Mouse (Mus musculus): Measurements from ENCODE around the gene Mrnip.
A peak's percentile ranks its signal among the peaks of the same experiment; 100 is the strongest.

Mrnip gene

DNA sequence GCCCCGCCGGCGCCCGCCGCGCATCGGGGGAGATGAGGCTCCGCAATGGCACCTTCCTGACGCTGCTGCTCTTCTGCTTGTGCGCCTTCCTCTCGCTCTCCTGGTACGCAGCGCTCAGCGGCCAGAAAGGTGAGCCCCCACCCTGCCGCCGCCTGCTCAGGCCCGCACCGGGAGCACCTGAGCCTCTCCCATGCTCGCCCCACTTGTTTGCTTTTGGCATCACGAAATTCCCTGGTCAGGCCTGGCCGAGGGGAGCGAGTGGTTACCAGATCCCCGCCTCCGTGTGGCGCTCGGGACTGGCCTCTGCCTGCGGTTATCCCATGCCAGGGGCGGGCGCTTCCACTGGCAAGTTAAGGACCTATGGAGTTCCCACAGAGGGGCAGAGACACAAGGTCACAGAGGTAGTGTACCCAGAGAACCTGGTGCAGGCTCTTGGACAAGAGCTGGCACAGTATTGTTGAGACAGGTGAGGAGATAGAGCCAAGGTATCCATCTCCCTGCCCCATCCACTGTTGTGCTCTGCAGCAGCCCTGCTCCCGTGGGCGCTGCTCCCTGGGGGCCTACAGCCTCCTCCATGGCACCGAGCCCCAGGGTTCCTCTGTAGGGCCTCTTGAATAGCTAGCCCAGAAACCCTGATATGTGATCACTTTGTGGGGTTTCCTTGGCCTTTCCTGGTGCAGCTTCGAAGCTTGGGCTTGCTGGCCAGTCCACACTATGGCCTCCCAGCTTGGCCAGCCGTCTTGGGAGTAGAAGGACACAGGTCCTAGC is 51.6 kb downstream of the Mrnip start:
- DNase-seq (ENCODE audit: extremely low spot score) = peak; percentile 40

DNA sequence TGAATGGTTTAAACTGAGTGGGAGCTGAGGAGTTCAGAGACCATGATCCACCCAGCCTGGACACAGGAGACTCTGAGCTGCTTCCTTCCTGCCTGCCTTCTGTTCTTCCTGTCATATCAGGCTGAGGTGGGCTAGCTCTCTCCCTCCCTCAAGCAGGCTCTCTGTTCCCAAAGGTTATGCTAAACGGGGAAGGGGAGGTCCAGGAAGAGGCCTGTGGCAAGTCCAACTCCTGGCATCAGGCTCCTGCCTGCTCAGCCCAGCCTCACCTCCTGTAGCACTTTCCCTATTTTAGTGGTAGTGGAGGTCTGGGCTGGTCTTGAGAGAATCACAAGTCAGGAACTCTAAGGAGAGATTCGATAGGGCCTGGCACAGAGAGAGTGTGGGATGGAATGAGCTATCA is 52.2 kb downstream of the Mrnip start:
- no peak for DNase-seq (ENCODE audit: extremely low spot score)

DNA sequence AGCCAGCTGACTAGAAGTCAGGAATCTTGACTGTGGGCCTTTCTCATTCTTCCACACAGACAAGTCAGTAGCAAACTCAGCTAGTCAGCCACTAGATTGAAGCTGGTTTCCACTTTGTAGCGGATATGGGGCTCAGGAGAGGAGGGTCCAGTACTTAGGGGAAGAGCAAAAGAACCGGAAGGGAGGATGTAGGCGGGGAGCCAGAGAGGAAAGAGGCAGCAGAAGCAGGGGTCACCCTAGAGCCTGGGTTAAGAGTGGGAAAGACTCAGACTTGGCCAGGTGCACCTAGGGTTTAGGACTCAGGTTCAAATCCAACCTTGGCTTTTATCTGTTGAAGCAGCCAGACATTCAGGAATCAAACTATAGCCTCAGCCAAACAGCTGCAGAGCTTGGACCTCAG is 53.0 kb downstream of the Mrnip start:
- no peak for DNase-seq (ENCODE audit: extremely low spot score)

DNA sequence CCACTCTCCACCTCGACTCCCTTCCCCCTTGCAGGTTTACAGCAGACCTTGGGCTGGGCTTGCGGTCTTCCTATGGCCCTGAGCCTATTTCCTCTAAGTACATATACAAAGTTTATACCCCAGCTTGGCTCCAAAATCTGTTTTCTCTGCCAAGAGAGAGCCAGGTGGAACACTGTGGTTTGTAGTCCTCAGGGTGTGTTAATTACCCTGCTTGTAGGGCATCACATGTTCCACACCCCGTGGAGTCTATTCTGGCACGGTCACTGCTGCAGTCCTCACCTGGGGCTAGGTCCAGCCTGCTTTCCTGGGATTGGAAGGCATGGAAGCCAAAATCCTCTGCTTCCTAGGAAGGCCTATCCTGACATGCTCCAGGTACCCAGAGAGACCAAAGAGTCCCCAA is 53.5 kb downstream of the Mrnip start:
- DNase-seq (ENCODE audit: extremely low spot score) = no peak

DNA sequence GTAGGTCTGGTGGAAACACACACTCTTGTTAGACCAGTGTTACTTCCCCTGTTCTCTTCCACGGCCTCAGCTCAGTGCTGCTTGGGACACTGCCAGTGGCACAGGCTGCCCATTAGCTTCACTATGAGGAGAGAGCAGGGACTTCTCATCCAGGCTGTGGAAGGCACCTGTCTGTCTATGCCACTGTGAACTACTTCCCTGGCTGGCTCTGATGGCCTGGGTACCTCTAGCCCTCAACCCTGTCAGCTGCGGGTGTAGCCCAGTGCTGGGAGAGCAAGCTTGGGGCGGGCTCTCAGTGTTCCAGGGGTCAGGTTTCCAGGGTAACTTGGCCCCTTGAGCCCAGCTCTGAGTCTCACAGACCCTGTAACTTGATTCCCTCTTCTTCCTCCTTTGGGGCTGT is 54.5 kb downstream of the Mrnip start:
- DNase-seq (ENCODE audit: extremely low spot score) = peak; percentile 62

DNA sequence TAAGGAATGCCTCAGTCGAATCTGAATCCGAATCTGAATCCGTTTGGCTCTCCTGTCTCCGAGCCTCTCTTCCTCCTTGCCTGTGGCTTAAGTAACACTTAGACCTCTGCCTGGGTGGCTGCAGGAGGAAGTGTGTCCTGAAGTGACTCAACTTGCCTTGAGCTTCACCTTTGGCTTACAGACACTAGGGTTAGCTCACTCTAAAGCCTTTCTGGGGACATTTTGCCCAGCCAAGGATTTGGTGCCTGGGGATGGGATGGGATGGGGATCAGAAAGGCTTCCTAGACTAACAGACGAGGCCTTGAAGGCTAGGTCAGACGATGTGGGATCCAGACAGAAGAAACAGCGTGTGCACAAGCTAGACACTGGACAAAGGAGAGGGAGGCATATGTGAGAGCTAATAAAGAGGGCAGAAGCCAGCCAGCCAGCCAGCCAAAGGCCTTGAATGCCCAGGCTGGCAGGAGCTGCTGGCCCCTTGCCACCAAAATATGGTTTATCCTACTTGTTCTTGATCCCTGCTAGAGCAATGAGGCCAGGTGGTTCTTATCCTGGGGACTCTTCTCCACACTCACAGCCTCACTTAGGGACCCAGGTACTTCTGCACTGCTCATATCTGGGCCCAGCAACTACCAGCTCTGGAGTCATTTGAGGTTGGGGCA is 55.1 kb downstream of the Mrnip start:
- no peak for DNase-seq (ENCODE audit: extremely low spot score)

DNA sequence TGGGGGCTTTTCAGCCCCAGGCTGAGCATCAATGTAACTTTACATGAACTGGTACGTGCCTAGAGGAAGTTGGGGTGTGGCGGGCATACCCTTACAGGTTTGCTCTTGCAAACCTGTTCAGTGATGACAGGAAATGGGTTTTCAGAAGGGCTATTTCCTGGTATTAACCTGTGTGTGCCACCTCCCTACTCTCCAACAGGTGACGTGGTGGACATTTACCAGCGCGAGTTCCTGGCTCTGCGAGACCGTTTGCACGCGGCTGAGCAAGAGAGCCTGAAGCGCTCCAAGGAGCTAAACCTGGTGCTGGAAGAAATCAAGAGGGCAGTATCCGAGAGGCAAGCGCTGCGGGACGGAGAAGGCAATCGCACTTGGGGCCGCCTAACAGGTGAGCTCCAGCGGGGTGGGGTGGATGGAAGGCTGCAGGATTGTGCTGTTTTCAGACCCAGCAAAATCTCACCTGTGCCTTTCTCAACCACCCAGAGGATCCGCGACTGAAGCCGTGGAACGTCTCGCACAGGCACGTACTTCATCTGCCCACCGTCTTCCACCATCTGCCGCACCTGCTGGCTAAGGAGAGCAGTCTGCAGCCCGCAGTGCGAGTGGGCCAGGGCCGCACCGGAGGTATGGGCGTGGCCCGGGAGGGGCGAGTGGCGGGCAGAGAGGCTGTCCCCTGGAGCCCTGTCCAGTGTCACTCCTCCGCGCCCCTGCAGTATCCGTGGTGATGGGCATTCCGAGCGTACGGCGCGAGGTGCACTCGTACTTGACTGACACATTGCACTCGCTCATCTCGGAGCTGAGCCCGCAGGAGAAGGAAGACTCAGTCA is 56.4 kb downstream of the Mrnip start:
- DNase-seq (ENCODE audit: extremely low spot score) = no peak

DNA sequence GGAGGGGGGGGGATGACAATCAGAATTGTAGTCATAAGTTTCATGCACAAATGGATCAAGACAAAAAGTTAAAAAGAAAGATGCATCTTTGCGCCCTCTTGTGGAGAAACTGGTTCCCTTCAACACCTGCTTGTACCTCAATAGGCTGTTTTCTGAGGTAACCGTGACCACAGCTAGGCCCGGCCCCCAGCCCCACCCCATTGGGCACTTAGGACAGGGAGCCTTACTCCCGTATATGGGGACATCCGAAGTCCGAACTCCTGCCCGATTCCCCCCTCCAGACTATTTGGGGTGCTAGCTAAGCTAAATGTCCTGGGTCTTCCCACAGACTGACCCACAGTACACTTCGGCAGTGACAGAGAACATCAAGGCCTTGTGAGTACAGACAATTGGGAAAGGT is 57.2 kb downstream of the Mrnip start:
- peak; percentile 64 for DNase-seq (ENCODE audit: extremely low spot score)

DNA sequence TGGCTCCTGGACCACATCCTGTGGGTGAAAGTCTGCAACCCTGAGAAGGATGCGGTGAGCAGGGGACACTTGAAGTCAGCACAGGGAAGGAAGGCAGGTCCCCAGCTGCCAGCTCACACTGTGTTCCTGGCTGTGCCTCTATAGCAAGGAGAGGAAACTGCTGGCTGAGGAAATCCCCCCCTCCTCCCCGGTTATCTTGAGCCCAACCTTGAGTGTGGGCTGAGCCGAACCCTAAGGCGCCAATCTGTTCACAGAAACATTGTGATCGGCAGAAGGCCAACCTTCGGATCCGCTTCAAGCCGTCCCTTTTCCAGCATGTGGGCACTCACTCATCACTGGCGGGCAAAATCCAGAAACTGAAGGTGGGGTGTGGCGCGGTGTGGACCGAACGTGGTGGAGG is 58.8 kb downstream of the Mrnip start:
- no peak for DNase-seq (ENCODE audit: extremely low spot score)

DNA sequence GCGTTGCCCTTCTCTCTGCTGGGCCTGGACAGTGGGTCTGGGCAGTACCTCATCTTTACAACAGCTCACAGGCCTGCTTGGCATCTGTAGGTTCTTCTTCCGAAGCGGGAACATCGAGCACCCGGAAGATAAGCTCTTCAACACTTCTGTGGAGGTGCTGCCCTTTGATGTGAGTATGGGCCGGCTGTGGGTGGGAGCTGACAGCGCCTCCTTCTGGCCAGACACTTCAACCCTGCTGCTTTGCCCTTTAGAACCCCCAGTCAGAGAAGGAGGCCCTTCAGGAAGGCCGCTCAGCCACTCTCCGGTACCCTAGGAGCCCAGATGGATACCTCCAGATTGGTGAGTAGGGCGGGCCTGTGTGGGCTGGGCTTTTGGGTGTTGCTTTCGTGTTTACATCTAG is 59.7 kb downstream of the Mrnip start:
- no peak for DNase-seq (ENCODE audit: extremely low spot score)

DNA sequence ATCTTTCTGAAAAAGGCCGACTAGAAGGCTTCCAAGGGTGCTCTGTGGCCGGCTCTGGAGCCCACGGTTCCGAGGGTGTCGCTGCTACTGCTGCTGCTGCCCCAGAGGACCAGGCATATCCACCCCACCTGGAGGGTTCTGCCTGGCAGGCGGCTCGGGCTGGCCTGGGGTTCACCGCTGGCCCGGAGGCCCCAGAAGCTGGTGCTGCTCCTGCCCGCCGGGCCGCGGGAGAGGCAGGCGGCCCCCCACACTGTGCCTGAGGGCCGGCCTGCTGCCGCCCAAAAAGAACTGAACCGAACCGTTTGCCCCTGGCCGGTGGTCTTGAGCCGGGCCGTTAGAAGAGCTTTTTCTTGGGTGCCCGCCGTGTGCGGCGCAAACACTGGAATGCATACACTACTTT is 60.4 kb downstream of the Mrnip start:
- no peak for DNase-seq (ENCODE audit: extremely low spot score)

DNA sequence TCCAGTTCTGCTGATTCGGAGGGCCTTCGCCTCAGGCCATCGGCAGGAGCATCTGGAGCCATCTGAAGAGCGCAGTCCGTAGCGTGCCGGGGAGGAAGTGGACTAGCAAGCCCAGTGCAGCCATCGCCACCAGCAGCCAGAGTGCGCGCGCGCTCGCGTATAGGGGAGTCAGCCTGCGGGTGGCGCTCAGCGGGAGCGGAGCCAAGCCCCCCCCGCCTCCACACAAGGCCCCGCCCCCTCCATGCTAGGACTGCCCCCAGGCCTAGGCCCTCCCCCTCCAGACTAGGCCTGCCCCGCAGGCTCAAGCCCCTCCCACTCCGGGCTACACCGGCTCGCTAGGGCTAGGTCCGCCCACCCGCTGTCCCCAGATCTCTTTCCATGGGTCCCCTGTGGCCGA is 62.3 kb downstream of the Mrnip start:
- DNase-seq (ENCODE audit: extremely low spot score) = peak; percentile 91

DNA sequence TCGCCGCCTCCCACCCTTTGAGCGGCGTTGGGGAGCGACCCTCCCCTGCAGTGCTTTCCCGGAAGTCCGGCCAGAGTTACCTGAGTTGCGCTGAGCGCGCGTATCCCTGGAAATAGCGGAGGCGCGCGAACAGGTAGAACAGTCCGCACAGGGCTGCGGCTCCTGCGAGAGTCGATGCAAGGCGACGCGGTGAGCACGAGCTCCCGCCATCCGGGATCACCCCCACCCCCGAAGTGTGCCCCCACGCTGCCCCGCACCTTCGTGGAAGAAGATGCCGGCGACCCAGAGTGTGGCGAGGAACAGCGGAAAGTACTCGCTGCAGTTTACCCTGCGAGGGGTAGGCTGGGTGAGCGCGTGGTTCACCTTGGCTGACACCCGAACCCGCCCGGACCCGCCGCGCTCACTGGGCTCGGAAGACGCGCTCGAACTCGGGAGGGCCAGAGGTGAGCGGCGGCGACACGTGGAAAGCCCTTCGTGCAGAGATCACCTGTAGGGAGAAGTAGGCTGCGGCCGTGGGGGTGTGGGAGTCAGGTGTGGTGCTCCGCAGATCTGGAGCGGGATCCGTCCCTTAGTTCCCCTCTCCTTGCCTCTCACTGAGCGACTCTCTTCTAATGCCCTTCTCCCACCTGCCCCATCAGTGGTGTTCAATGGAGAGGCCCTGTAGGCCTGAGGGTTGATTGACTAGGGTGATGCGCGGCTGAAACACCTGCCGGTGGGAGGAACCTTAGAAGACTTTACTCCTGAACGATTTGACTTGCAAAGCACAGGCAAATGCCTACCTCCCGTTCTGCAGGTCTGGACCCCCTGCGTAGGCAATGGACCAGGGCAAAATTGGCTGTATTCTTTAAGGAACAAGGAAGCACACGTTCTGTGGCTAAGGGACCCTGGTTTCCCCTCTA is 62.9 kb downstream of the Mrnip start:
- DNase-seq (ENCODE audit: extremely low spot score) = no peak

DNA sequence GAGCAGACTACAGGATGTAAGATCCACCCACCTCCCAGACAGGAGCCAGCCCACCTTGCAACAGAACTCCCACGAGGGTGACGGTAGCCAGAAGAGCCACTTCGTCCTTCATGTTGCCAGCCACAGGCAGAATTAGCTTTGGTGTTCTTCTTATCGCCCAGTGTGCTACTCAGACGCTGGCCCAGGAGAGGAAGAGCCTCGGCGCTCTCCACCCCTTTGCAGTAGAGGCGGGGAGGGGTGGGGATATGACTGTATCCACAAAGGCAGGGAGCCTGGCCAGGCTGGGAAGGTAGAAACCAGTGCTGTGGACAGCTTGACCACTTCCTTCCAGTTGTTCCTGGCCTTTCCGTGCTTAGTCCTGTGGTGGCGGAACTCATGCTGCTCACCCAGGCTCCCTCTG is 64.1 kb downstream of the Mrnip start, which contains the start of gene Ltc4s:
Gene Ltc4s, minus strand, starts transcription at position 293 of the 400 bp plus-strand sequence.
- DNase-seq (ENCODE audit: extremely low spot score) = no peak

DNA sequence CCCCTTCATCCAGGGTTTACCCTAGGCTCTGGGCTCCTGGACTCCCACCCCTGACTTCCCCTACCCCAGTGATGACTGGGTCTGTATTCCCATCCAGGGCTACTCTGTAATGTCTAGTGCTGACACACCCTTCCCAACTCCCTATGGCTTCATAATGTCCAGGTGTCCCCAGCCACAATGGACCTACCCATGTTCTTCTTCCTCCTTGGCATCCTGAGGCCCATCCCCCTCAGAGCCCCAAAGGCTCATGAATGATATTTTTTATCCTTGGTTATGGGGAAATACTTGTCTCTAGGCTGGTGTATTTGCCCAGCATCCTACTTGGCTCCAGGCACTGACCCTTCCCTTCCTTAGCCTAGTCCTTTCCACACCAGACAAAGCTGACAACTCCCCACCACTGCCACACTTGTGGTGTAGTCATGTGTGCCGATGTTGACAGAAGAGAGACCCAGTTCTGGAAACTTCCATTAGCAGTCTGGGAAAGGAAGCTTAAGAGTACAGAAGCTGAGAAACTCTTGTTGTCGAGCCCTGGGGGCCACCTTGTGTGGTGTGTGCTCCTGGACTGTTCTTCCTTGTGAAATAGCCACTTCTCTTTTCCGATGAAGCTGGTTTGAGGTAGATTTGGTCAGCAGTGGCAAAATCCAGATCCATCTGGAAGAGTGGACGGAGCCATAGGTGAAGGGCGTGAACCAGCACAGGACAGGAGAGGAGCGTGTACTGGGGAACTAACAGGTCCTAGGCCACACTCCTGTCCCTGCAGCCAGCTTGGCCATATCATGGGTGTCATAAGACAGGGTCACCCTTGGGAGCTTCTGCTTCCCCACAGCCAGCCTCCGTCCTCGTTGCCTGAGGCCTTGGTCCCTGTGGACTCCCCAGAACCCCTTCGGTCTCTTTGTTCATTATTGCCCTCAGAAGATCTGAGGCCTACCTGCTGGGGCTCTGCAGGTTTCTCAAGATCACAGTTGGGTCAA is 64.9 kb downstream of the Mrnip start:
- DNase-seq (ENCODE audit: extremely low spot score) = no peak

DNA sequence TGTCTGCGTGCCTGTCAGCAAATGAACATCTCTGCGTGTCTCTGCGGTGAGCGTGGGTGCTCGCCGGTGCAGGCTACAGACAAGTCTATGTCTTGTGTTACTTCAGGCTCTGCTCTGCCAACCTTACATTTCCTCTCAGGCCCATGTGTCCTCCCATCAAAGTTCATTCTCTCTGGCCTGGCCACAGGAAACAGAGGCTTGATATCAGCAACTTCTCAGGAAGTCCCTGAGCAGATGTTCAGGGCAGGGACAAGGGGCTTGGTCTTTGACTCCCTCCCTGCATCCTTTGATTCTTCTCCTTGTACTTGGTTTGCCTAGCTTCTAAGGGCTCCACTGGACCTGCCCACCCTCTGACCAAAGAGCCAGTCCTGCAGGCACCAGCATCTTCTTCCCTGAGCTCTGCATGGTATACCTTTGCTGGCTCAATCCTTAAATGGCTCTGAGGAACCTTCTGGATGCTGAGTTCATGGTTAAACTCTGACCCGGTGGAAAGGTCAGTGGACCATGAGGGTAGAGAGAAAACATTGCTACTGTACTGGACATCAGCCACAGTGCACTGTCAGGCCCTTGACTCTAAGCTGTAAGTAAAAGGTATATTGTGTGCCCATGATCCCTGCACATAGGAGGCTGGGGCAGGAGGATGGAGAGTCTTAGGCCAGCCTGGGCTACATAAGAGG is 66.1 kb downstream of the Mrnip start:
- DNase-seq (ENCODE audit: extremely low spot score) = no peak

DNA sequence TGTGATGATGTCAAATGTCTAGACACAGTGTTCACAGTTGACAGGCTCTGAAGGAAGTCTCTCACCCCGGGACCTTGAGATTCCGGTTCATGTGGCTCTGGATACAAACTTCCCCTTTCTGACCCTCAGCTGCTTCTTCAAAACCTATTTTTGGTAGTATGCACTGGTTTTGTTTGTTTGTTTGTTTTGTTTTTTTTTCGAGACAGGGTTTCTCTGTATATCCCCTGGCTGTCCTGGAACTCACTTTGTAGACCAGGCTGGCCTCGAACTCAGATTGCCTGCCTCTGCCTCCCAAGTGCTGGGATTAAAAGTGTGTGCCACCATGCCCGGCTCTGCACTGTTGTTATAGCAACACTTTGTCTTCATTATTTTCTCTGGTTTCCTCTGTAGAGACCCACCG is 69.7 kb downstream of the Mrnip start:
- DNase-seq (ENCODE audit: extremely low spot score) = no peak

DNA sequence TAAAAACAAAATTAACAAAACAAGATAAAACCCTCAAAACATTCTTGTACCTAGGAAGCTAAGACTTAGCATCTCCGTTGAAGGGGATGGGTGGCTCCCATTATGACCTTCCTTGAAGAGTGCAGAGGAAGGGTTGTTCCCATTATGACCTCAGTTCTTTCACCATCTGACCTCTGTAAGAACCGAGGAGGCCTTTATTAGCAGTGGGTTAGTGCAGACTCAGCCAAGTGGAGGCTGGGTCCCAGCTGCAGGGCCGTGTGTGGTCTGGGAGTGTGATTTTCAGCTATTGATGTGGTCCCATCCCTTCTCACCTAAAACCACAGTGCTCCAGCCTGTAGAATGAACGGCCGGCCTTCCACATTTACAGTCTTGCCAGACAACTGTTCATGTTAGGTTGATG is 71.0 kb downstream of the Mrnip start:
- DNase-seq (ENCODE audit: extremely low spot score) = no peak

DNA sequence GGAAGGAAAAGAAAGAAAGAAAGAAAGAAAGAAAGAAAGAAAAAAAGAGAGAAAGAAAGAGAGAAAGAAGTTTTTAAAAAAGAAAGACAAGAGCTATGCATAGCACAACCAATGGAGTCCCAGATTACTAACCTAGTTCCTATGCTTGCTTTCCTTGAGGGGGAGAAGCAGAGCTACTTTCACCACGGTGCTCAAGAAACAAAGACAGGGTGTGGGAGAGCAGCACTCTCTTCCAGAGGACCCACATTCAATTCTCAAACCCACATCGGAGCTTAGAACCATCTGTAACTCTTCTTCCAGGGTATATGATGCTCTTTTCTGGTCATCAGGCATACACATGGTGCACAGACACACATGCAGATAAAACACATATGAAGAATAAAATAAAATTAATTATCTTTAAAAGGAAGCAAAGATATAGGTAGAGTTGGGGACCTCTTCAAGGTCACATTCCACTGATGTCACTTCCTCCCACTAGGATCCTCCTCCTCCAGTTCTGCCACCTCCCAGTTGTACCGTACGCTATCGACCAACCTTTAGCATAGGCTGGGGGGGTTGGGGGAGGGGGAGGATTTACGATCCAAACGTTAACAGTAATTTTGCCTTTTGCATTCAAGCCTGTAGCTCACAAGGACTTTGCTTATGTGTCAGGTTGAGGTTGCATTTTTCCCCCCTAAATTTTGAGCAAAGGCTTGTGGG is 74.4 kb downstream of the Mrnip start:
- DNase-seq (ENCODE audit: extremely low spot score) = no peak

Measured in embryo, embryonic 9.5 days (tissue).